Comparison of ENCODE assay signal across 8 mouse cellular contexts in genomic region chr4:155561661-155562442, GRCm38 (mm10). TPM values are rescaled to one million over a fixed set of nuclear protein-coding genes. Genes with fewer than 3 reads are reported as not detected.
DNase-seq lines count a peak whose midpoint lies in the region; ATAC-seq lines count a peak whose summit lies in the region.

TSS of gene Nadk (plus strand) at chr4:155562378.

- peak within 1 kb of the TSS; percentile 85 for H3K4me2 ChIP-seq in forebrain, embryonic 13.5 days
- peak within 1 kb of the TSS; percentile 81 for H3K4me2 ChIP-seq in liver, embryonic 11.5 days

- H3K27me3 ChIP-seq in forebrain, embryonic 13.5 days: no peaks in the 10 kb centered on the region
- no peaks in the 10 kb centered on the region for H3K27me3 ChIP-seq in liver, embryonic 11.5 days (replicated peaks; ENCODE audit: control insufficient read depth, insufficient read depth, low read length)

- peaks cover 36% of the 10 kb centered on the region for H3K4me1 ChIP-seq in forebrain, embryonic 13.5 days
- peaks cover 58% of the 10 kb centered on the region for H3K4me1 ChIP-seq in liver, embryonic 11.5 days (replicated peaks; ENCODE audit: control insufficient read depth, insufficient read depth, low read length)

- 72% methylated on average over 7 of the region's 7 CpGs for WGBS in forebrain, embryonic 13.5 days
- 72% methylated on average over 7 of the region's 7 CpGs for WGBS in liver, embryonic 11.5 days

- no peaks in the 10 kb centered on the region for H3K9me3 ChIP-seq in forebrain, embryonic 13.5 days (replicated peaks)
- H3K9me3 ChIP-seq in liver, embryonic 11.5 days (ENCODE audit: control insufficient read depth, low read length): no peaks in the 10 kb centered on the region

- H3K9ac ChIP-seq in forebrain, embryonic 13.5 days: peak within 1 kb of the TSS; percentile 58
- peak within 1 kb of the TSS; percentile 49 for H3K9ac ChIP-seq in liver, embryonic 11.5 days (ENCODE audit: low read depth, low read length)

- H3K27ac ChIP-seq in forebrain, embryonic 13.5 days: peak within 1 kb of the TSS; percentile 74
- H3K27ac ChIP-seq in liver, embryonic 11.5 days (ENCODE audit: low read depth, low read length): peak within 1 kb of the TSS; percentile 69; the same call in 1 of the 2 replicates

- peaks cover 48% of the 10 kb centered on the region for H3K36me3 ChIP-seq in forebrain, embryonic 13.5 days (ENCODE audit: poor library complexity, severe bottlenecking)
- peaks cover 25% of the 10 kb centered on the region for H3K36me3 ChIP-seq in liver, embryonic 11.5 days (ENCODE audit: control insufficient read depth, insufficient read depth, low read length)

- peak within 1 kb of the TSS; percentile 65 for H3K4me3 ChIP-seq in forebrain, embryonic 13.5 days
- peak within 1 kb of the TSS; percentile 91 for H3K4me3 ChIP-seq in liver, embryonic 11.5 days (ENCODE audit: low read depth, low read length)

- DNase-seq in left cerebral cortex, adult 18-20 months (ENCODE audit: low spot score in 2 of 2): no peak
- no peak for DNase-seq in left cerebral cortex, adult 11 months (ENCODE audit: low spot score)
- peak; percentile 28 for DNase-seq in adrenal gland, adult 2 months
- peak; percentile 32 for DNase-seq in heart, postnatal 4 days
- no peak for DNase-seq in liver, embryonic 11.5 days (ENCODE audit: low spot score)
- DNase-seq in monocyte, adult 2 months (ENCODE audit: low read depth in 1 of 2, low spot score in 2 of 2): peak; percentile 69 to 81
- no peak for DNase-seq in frontal cortex, postnatal 36 days (ENCODE audit: low spot score in 2 of 2)

- ATAC-seq in forebrain, embryonic 13.5 days: no peak
- no peak for ATAC-seq in liver, embryonic 11.5 days (replicated peaks; ENCODE audit: low FRiP score)

RNA-seq across cellular contexts. Expression of gene Nadk, which starts in this region (rescaled TPM):
- total RNA-seq in left cerebral cortex, adult 18-20 months (2021): 10 to 100 TPM; 57.5 to 57.7 TPM
- total RNA-seq in adrenal gland, adult 2 months (2021): 100 to 1,000 TPM; 184 to 322 TPM
- polyA plus RNA-seq in adrenal gland, adult 2 months (2012; rRNA removed): 297 and 390 TPM in 2 replicates
- 88.7 and 91.9 TPM in 2 replicates for polyA plus RNA-seq in forebrain, embryonic 13.5 days (2015; fragmentation: Nextera tagmentation; extraction: Ambion mirVana)
- total RNA-seq in heart, postnatal 4 days (2021): 10 to 100 TPM; 33.6 to 36.3 TPM
- 117 and 128 TPM in 2 replicates for polyA plus RNA-seq in liver, embryonic 11.5 days (2014; fragmentation: Nextera tagmentation; extraction: Ambion mirVana)

Comparison
In these comparisons a context has a peak if more than half of its experiments do, and no peak if none do; other contexts are left out.
1. DNase-seq: peak in adrenal gland, adult 2 months (single experiment), heart, postnatal 4 days (single experiment) and monocyte, adult 2 months (2 of 2); none in left cerebral cortex, adult 18-20 months (0 of 2), left cerebral cortex, adult 11 months (single experiment), liver, embryonic 11.5 days (single experiment) and frontal cortex, postnatal 36 days (0 of 2).